Mouse (Mus musculus) spleen, postnatal 4 days (tissue): ENCODE measurements around the gene Zfp442.
A peak's percentile ranks its signal among the peaks of the same experiment; 100 is the strongest.
"Not testable (repeated sequence)": the region's sequence is repeated elsewhere in the genome, so short reads cannot be mapped to it uniquely, and the experiment has no call there.

Experiments
- DNase-seq, 2 experiments: peaks; one replicate each; pipeline ENCODE4 v3.0.0; 2022; ENCODE audit warnings: low spot score in 2 of 2

Zfp442 gene

DNA sequence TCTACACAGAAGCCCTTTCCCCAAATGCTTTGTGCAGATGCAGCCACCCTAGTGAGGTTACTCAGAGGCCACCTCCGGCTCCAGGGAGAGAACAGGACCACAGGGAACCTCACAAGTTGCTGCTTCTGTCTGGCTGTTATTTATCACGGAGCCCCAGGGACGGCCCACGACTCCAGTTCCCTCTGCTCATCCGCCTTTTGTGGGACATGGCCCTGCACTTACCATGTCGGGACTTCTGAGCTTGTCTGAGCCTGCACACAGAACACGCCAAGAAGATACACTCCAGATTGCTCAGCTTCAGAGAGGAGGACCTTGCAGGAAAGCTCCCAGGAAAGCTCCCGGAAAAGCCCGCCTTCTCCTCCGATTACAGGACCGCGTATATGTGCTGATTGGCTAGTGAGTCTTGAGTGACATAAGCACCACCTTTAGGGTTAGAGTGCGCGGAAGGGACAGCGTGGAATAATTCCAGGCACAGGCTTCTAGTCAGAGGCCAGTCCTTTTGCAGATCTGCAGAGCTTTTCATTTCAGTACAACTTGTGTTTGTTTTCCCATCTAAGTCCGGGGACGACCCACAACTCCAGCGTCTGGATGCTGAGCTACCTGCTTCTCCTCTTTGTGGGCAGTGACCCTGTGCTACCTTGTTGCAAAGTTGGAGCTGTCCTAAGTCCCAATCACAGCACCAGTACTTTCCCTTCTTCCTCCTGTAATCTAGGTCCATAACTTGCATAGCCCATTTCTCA, at the start of gene Zfp442:
TSS of gene Zfp442 (minus strand) at position 307 of the 740 bp plus-strand sequence.
- DNase-seq = peak; percentile 13 to 62

- not testable (repeated sequence) for DNase-seq
Measured at GRCm38 (mm10) chr2:150500124-150500973, 49.1 kb upstream of the Zfp442 start.

DNA sequence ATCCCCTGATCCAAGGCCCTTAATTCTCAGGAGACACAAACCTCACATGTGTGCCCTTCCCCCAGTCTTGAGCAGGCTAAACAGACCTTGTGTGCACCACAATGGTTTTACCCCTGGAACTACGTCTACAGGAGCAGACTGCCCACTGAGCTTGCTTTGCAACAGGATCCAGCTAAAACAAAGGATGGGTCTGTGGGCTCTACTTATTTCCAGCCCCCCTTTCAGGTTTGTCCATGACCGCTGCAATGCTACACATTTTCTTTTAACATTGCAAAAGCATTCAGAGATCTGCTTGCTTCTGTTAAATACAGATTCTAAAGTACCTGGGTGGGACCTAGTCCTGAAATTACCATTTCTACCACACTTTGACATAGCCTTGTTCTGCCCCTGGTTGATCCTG, 41.7 kb upstream of the Zfp442 start:
- no peak for DNase-seq

DNA sequence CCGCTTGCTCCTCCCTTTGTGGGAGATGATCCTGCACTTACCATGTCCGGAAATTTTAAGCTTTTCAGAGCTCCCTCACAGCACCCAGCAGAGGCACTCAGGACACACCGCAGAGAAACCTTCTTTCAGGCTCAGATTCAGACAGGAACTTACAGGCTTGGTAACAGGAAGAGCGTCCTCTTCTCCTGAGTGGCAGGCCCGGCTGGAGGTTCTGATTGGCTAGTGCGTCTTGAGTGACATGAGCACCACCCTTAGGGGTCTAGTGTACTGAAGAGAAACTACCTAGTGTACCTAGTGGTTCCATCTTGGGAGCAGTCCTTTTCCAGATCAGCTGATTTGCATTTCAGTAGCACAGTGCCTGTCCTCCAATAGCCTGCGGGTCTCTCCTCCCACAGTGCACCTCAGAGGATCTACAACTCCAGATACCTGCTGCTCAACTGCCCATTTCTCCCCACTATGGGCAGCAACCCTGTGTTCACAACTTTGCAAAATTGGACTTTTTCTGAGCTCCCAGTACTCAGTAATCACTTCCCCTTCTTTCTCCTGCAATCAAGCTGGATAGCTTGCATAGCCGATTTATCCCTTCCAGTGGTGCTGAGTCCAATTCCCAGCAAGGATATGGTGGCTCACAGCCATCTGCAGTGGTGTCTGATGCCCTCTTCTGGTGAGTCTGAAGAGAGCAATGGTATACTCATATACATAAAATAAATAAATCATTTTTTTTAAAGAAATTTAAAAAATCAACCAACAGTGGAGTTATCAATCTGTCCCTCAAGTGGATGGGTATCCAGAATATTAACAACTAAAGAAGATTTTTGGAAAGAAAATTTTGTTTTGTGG, 33.9 kb upstream of the Zfp442 start, which contains the start of gene Zfp345:
TSS of gene Zfp345 (minus strand) at position 153 of the 840 bp plus-strand sequence.
- DNase-seq = not testable (repeated sequence)

GRCm38 (mm10) chr2:150439084-150439483, 12.2 kb downstream of the Zfp442 start:
- DNase-seq = not testable (repeated sequence)

GRCm38 (mm10) chr2:150412146-150412545, 39.1 kb downstream of the Zfp442 start:
- not testable (repeated sequence) for DNase-seq

- DNase-seq = no peak
Measured at GRCm38 (mm10) chr2:150390198-150390597, 61.1 kb downstream of the Zfp442 start.

DNA sequence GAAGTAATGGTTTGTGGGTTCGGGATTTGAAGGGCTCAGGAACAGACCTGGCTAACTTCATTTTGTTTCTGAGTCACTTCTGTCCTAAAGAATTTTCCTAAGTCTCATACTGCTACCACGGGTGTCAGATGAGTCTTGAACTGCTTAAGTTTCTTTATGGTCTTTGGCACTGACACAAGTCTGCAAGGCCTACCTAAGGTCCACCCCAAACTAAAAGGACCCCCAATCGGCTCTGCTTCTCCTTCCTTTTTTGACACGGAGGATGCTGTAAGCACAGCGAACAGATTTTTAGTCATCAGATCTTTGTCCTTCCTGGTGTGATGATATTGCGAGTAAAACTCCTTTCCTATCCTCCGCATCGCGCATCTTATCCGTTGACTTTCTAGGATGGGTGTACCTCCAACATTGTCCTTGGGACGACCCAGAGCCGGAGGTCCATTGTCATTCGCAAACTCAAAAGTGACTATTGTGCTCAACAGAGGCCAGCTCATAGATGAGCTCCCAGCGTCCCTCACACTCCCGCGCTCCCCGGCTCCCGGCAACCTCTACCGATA, 65.7 kb downstream of the Zfp442 start:
- DNase-seq = not testable (repeated sequence)

DNA sequence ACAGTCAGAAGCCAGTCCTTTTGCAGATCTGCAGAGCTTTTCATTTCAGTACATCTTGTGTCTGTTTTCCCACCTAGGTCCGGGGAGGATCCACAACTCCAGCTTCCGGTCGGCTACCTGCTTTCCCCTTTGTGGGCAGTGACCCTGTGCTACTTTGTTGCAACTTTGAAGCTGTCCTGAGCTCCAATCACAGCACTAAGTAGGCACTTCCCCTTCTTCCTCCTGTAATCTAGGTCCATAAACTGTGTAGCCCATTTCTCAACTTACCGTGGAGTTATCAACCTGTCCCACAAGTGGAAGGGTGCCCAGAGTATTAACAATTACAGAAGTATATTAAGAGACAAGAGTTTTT, 88.4 kb downstream of the Zfp442 start:
- DNase-seq = no peak

- DNase-seq = peak; percentile 65 to 73
Measured at GRCm38 (mm10) chr2:150362113-150362877, 89.0 kb downstream of the Zfp442 start, which contains the start of gene 3300002I08Rik. 3300002I08Rik (minus strand) TSS chr2:150362765.
